Mouse (Mus musculus) lung, adult 2 months (tissue): ENCODE results near the gene Gmfg.

Source experiments
- CTCF ChIP-seq: fragments of 200-500 bp; IDR thresholded peaks from 2 replicates; pipeline ENCODE4 v1.5.1; 2011; ENCODE audit warnings: mild to moderate bottlenecking, low read length, control low read depth; ENCODE audit not compliant: insufficient read depth
- POLR2A ChIP-seq: fragments of 200-500 bp; IDR thresholded peaks from 2 replicates; pipeline ENCODE4 v1.6.1; 2011; ENCODE audit warnings: low read depth, mild to moderate bottlenecking, control low read depth, low read length, borderline replicate concordance; ENCODE audit errors: extremely low read depth

DNA sequence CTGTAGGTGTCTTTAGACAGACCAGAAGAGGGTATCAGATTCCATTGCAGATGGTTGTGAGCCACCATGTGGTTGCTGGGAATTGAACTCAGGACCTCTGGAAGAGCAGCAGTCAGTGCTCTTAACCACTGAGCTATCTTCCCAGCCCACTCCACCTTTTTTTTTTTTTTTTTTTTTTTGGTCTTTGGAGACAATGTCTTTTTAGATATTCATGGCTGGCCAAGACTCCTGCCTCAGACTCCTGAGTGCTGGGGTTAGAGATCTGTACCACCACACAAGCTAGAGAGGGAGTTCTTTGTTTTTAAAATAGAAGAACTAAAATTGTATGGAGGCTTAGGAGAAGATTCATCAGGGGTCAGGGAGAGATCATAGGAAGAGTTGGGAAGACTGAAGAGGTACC lies 717 bp downstream of the Gmfg start:
- TF ChIP-seq CTCF: no peak
- no peak for TF ChIP-seq POLR2A
